Mouse (Mus musculus): Measurements from ENCODE around the gene Tcl1b3.
"Not testable (repeated sequence)": the region's sequence is repeated elsewhere in the genome, so short reads cannot be mapped to it uniquely, and the experiment has no call there.

The Tcl1b3 gene

GRCm38 (mm10) chr12:105190743-105191142 lies at the start of gene Tcl1b3:
Gene Tcl1b3, plus strand, starts transcription at chr12:105191043.
- not testable (repeated sequence) for DNase-seq

GRCm38 (mm10) chr12:105143096-105143495 lies 47.7 kb upstream of the Tcl1b3 start:
- no peak for DNase-seq

GRCm38 (mm10) chr12:105144928-105145327 lies 45.9 kb upstream of the Tcl1b3 start:
- not testable (repeated sequence) for DNase-seq

- no peak for DNase-seq
These were observed 45.1 kb upstream of the Tcl1b3 start, which contains the start of gene Tcl1b2 for GRCm38 (mm10) chr12:105145714-105146113. Gene Tcl1b2, plus strand, starts transcription at chr12:105146014.

- not testable (repeated sequence) for DNase-seq
These were observed 35.6 kb upstream of the Tcl1b3 start for GRCm38 (mm10) chr12:105155286-105155685.

- DNase-seq: no peak
These were observed 32.0 kb upstream of the Tcl1b3 start for GRCm38 (mm10) chr12:105158842-105159241.

GRCm38 (mm10) chr12:105159390-105159789 lies 31.5 kb upstream of the Tcl1b3 start, which contains the start of gene Tcl1b1:
Gene Tcl1b1, plus strand, starts transcription at chr12:105159690.
- DNase-seq: no peak

- DNase-seq: no peak
These were observed 24.1 kb upstream of the Tcl1b3 start for GRCm38 (mm10) chr12:105166734-105167133.

- no peak for DNase-seq
These were observed 17.5 kb upstream of the Tcl1b3 start for GRCm38 (mm10) chr12:105173366-105173765.

- peak; percentile 22 for DNase-seq
These were observed 16.5 kb upstream of the Tcl1b3 start for GRCm38 (mm10) chr12:105174318-105174717.

- DNase-seq: not testable (repeated sequence)
These were observed 14.8 kb upstream of the Tcl1b3 start, which contains the start of gene Tcl1b5 for GRCm38 (mm10) chr12:105176044-105176443. Gene Tcl1b5, plus strand, starts transcription at chr12:105176344.

- not testable (repeated sequence) for DNase-seq
These were observed 9.7 kb upstream of the Tcl1b3 start for GRCm38 (mm10) chr12:105181040-105181644.

- DNase-seq: not testable (repeated sequence)
These were observed 1.9 kb upstream of the Tcl1b3 start for GRCm38 (mm10) chr12:105188980-105189379.

GRCm38 (mm10) chr12:105199684-105200497 lies 9.0 kb downstream of the Tcl1b3 start:
- not testable (repeated sequence) for DNase-seq

- DNase-seq: not testable (repeated sequence)
These were observed 10.8 kb downstream of the Tcl1b3 start, which contains the start of gene Tcl1b4 for GRCm38 (mm10) chr12:105201657-105202056. Gene Tcl1b4, plus strand, starts transcription at chr12:105201957.

- DNase-seq: no peak
These were observed 16.2 kb downstream of the Tcl1b3 start for GRCm38 (mm10) chr12:105207071-105207470.

- no peak for DNase-seq
These were observed 17.6 kb downstream of the Tcl1b3 start for GRCm38 (mm10) chr12:105208441-105208840.

- DNase-seq: no peak
These were observed 18.4 kb downstream of the Tcl1b3 start for GRCm38 (mm10) chr12:105209231-105209630.

- no peak for DNase-seq
These were observed 26.4 kb downstream of the Tcl1b3 start for GRCm38 (mm10) chr12:105217101-105217760.

- DNase-seq: no peak
These were observed 31.9 kb downstream of the Tcl1b3 start, which contains the start of gene Tcl1 for GRCm38 (mm10) chr12:105222601-105223319. Gene Tcl1, minus strand, starts transcription at chr12:105222793.

GRCm38 (mm10) chr12:105224621-105225320 lies 33.9 kb downstream of the Tcl1b3 start:
- no peak for DNase-seq

GRCm38 (mm10) chr12:105234362-105234761 lies 43.5 kb downstream of the Tcl1b3 start:
- DNase-seq: no peak

All from kidney, adult 11 months (tissue).